Mouse (Mus musculus) effector memory CD4-positive, alpha-beta T cell, adult 5 months (primary cell): ENCODE measurements around the gene Ankrd36. TPM values are rescaled to one million over a fixed set of nuclear protein-coding genes. Genes with fewer than 3 reads are reported as not detected.

ENCODE experiments used
- polyA plus RNA-seq: library from polyadenylated mRNA; unstranded; fragments of 100-300 nt; shearing (Covaris generic); gene quantifications from one replicate; pipeline ENCODE4 v1.2.1, GENCODE M21; 2017

The Ankrd36 gene
- polyA plus RNA-seq: not detected

GRCm38 (mm10) chr11:5569474-5569873 is at the start of gene Ankrd36:
TSS of gene Ankrd36 (plus strand) at chr11:5569684.

DNA sequence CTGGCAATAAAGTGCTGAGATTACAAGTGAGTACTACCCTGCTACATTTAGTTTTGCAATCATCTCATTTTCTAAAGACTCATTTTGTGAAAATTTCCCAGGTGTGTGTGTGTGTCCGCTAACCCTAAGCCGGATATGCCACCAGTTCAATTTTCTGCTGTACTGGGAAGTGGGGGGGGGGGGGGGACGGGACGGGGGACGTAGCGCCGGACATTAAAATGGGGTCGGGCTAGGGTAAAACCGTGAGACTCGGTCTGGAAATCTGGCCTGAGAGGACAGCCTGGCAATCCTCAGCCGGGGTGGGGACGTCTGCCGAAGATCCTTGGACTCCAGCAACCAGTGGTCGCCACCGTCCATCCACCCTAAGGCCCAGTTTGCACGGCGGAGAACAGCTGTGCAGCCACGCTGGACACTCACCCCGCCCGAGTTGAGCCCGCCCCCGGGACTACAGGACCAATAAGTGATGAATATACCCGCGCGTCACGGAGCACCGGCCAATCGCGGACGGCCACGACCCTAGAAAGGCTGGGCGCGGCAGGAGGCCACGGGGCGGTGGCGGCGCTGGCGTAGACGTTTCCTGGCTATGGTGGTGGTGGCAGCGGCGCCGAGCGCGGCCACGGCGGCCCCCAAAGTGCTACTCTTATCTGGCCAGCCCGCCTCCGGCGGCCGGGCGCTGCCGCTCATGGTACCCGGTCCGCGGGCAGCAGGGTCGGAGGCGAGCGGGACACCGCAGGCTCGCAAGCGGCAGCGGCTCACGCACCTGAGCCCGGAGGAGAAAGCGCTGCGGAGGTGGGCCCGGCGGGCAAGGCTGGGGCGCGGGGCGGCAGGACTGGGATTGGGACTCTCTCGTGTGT is 48.8 kb upstream of the Ankrd36 start, which contains the start of gene Xbp1:
Gene Xbp1, plus strand, starts transcription at position 248 of the 854 bp plus-strand sequence.

GRCm38 (mm10) chr11:5541799-5542481 is 27.5 kb upstream of the Ankrd36 start, which contains the start of gene Ccdc117:
TSS of gene Ccdc117 (minus strand) at chr11:5542187.

DNA sequence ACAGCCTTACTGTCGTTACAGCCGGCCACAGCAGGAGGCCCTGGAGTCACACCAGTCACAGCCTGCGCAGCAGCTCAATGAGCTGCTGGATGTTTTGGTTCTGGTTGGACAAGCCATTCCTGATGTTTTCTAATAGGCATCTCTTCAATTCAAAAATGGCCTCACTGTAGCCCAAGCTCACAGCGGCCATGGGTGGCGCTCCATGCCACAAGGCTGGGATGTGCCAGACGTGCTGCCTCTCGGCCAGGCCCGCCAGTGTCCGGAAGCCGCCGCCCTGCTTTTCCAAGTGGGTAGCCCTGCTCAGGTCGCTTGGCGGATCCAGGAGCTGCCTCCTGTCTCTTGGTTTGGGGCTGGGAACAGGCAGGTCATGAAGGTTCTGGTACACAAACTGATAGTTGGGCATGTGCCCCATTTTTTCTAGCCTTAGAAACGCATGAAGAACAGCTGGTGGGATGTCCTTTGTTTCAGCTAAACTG is 146.2 kb downstream of the Ankrd36 start, which contains the start of gene Mrps24:
Gene Mrps24, minus strand, starts transcription at position 51 of the 476 bp plus-strand sequence.

Other genes with a start within 250 kb of the Ankrd36 start
- 13.7 TPM for gene Znrf3, start 124.8 kb upstream of the Ankrd36 start, polyA plus RNA-seq
- 209 TPM for gene Xbp1, start 49.0 kb upstream of the Ankrd36 start, polyA plus RNA-seq
- gene Ccdc117, start 27.5 kb upstream of the Ankrd36 start, polyA plus RNA-seq: 97.4 TPM
- gene Mrps24, start 146.0 kb downstream of the Ankrd36 start, polyA plus RNA-seq: 99.1 TPM
- gene Urgcp, start 192.7 kb downstream of the Ankrd36 start, polyA plus RNA-seq: 21.6 TPM
- 156 TPM for gene Dbnl, start 218.8 kb downstream of the Ankrd36 start, polyA plus RNA-seq
- gene Pgam2, start 234.0 kb downstream of the Ankrd36 start, polyA plus RNA-seq: 1.1 TPM